Mouse (Mus musculus) c-Kit-positive CD71-positive TER-119-positive erythroid progenitor cells, embryonic 14.5 days (primary cell): ENCODE measurements around the gene Atp1b2.
A peak's percentile ranks its signal among the peaks of the same experiment; 100 is the strongest.
"Not testable (repeated sequence)": the region's sequence is repeated elsewhere in the genome, so short reads cannot be mapped to it uniquely, and the experiment has no call there.

ENCODE experiments used
- DNase-seq: peaks from one replicate; pipeline ENCODE4 v3.0.0-alpha.2; 2013; ENCODE audit warnings: low spot score

Atp1b2 gene

DNA sequence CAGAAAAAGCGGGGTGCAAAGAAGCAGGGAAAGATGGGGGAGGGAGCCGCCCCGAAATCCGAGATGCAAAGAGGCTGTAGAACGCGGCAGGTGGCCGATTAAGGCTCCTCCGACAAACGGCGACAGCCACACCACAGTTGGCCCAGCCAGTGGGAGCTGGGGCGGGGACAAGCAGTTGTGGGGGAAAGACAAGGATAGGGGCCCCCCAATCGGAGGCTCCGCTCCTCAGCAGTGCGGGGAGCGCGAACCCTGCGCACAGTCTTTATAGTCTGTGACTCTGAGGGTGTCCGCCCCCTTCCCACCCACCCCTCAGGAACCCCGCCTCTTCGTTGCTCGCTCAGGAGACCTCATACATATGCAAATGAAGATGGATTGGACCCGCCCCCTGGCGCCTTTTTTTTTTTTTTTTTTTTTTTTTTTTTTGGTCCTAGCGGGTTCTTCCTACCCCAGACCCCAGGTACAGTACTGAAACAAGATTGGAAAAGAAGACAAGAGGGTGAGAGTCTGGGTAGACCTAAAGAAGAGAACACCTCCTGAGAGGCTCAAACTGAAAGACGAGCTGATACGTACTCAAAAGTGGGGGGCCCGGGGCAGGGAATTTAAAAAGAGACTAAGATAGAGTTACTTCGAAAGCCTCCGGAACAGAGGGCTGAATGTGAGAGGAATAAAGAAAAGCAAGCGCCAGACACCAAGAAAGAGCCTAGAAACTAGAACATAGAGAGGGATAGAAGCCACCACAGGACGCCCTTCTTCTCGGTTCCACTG, at the start of gene Atp1b2:
Atp1b2 (minus strand) TSS at position 217 of the 765 bp plus-strand sequence.
- DNase-seq, result peak; percentile 94

DNA sequence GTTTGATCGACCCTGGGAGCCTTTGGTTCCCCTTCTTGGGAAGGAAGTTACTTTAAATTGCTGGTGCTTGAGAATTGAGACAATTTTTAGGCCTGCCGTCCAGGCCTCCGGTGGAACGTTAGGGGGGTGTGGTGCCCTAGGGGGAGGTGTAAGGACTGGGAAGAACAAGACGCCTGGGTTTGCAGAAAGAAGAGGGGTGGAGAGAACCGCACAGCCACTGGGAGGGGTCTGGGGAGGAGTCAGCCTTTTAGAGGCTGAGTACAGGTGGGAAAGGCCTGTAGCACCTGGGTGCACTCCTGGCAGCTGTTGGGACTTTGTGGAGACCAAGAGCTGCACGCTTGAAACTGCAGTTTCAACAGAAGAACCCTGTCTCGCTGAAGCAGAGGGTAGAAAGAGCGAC, 49.0 kb upstream of the Atp1b2 start:
- DNase-seq, result no peak

DNA sequence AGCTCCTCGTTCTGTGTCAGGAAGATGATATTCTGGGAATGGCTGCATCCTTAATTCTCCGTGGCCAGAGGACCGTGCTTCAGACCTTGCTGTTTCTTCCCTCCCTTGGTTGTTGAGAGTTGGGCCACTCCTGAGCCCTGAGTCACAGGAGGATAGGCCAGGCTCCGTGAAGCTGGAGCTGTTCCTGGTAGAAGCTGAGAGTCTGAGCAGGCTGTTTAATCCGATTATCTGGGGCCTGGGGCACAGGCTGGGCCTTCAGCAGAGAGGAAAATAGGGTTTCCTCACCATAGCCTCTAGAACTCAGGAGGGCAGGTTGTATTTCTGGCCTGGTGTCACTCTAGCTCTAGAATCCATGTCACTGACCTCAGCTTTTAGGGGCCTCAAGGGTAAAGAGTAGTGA, 47.7 kb upstream of the Atp1b2 start:
- DNase-seq, result no peak

- DNase-seq, result no peak
These were observed 40.1 kb upstream of the Atp1b2 start for GRCm38 (mm10) chr11:69645860-69646259.

DNA sequence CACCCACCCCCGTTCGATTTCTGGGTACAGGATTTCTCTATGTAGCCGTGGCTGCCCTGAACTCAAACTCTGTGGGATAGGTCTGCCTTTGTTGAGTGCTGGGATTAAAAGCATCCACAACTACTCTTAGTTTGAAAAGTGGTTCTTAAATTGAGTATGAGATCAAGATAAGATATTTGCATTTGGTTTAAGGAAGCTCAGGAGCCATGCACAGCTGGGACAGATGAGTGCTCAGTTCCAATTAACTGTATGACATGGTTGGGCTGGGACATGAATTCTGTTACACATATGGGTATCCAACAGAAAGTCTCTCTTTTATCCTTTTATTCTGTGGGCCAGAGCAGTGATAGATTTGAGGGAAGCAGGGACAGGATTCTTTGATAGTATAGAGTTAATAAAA, 29.7 kb upstream of the Atp1b2 start:
- no peak for DNase-seq

- peak; percentile 42 for DNase-seq
These were observed 27.6 kb upstream of the Atp1b2 start for GRCm38 (mm10) chr11:69633128-69633866.

GRCm38 (mm10) chr11:69632284-69633089, 26.7 kb upstream of the Atp1b2 start, which contains the start of gene Fxr2:
Gene Fxr2, plus strand, starts transcription at chr11:69632990.
- DNase-seq, result peak; percentile 100

DNA sequence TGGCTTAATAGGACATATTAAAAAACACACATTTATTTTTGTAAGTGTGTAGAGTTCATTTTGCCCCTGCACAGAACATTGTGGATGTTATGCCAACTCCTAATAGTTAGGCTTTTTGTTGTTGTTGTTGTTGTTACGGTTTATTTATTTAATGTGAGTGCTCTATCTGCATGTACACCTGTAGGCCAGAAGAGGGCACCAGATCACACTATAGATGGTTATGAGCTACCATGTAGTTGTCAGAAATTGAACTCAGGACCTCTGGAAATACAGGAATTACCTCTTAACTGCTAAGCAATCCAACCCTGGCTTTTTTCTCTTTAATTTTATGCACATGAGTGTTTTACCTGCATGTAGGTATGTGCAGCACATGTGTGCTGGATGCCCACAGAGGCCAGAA, 24.1 kb upstream of the Atp1b2 start:
- DNase-seq, result peak; percentile 59

DNA sequence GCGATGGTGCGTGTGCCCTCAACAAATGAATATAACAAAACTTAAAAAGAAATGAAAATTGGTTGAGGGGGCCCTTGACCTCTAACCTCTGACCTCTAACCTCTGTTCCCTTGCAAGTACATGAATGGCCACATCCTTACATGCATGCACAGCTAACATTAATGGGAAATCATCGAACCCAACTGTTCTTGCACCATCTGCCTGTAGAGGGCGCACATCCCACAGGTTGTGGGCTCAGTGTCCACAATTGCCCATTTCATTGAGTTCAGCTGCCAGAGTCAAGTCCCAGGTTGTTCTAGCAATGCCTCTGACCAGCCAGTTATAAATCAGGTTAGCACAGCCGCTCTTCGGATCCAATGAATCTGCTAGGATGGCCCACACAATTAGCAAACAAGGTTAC, 22.5 kb upstream of the Atp1b2 start:
- peak; percentile 86 for DNase-seq

DNA sequence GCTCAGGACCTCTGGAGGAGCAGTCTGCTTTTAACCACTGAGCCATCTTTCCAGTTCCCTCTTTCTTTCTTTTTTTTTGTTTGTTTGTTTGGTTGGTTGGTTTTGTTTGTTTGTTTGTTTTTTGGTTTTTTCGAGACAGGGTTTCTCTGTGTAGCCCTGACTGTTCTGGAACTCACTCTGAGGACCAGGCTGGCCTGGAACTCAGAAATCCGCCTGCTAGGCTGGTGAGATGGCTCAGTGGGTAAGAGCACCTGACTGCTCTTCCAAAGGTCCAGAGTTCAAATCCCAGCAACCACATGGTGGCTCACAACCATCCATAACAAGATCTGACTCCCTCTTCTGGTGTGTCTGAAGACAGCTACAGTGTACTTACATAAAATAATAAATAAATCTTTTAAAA, 18.6 kb upstream of the Atp1b2 start:
- DNase-seq, result not testable (repeated sequence)

DNA sequence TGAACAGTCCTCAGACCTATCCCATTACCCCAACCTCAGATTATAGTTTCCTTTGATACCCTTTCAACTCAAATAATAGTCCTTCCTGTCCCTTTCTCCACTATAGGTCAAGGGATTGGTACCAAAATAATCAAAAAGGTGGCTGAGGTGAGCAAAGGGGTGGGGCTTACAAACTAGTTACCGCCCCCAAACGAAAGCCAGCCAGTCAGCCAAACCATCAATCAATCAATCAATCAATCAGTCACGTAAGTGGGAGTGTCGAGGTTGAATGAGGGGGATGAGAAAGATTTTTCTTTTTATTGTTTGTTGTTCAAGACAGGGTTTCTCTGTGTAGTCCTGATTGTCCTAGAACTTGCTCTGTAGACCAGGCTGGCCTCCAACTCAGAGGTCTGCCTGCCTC, 17.3 kb upstream of the Atp1b2 start:
- no peak for DNase-seq

- no peak for DNase-seq
These were observed 16.7 kb upstream of the Atp1b2 start for GRCm38 (mm10) chr11:69622406-69622805.

- DNase-seq, result no peak
These were observed 16.0 kb upstream of the Atp1b2 start, which contains the start of gene Sat2 for GRCm38 (mm10) chr11:69621571-69622268. Gene Sat2, plus strand, starts transcription at chr11:69622024.

GRCm38 (mm10) chr11:69620394-69621081, 14.8 kb upstream of the Atp1b2 start:
- no peak for DNase-seq

DNA sequence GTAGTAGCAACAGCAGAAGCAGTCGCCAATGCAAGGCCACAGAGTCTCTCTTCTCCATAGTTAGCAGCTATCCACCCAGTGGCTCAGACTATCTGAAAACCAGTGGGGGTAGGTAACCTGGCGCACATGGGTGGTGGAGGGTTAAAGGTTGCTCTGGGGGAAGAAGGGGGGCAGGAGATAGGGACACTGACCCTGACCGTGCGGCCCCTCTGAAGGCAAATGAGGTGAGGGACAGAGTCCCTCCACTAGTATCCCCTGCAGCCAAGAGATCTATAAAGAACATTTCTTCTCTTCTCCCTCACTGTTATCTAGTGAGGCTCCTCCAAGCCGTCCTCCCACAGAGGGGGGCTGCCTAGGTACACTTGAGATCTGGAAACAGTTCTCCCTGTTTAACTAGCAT, 12.1 kb upstream of the Atp1b2 start, which contains the start of gene Shbg:
Shbg (minus strand) TSS at position 101 of the 400 bp plus-strand sequence.
- DNase-seq, result no peak

GRCm38 (mm10) chr11:69616781-69617180, 11.0 kb upstream of the Atp1b2 start:
- DNase-seq, result no peak

DNA sequence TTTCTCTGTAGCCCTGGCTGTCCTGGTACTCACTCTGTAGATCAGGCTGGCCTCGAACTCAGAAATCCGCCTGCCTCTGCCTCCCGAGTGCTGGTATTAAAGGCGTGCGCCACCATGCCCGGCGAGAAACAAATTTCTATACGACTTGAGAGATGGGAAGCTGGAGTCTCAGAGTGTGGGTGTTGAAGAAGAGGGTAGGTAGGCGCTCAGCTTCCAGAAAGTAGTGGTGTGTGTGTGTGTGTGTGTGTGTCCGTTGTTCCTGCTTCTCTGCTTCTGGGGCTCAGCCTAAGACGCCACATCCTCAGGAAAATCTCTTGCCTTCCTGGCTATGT, 8.5 kb upstream of the Atp1b2 start:
- not testable (repeated sequence) for DNase-seq

GRCm38 (mm10) chr11:69613553-69614256, 8.0 kb upstream of the Atp1b2 start:
- DNase-seq, result no peak

DNA sequence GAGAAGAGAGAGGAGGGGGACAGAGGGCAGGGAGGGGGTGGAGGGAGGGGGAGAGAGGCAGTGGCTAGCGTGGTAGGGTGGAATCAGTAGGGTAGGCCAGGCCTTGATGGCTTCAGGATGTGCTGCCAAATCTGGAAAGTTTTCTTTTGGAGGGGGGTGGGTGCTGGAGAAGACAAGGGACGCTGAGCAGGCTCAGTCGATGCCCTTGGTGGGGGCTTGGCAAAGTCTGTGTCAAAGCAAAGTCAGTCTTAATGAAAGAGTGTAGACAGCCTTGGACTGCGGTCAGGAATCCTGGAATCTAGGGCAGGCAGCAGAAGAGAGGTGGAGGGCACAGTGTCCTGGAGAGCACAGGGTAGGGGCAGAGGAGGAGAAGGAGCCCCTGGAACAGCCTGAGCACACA, 5.2 kb upstream of the Atp1b2 start:
- DNase-seq, result no peak

GRCm38 (mm10) chr11:69609416-69609815, 3.7 kb upstream of the Atp1b2 start:
- no peak for DNase-seq

DNA sequence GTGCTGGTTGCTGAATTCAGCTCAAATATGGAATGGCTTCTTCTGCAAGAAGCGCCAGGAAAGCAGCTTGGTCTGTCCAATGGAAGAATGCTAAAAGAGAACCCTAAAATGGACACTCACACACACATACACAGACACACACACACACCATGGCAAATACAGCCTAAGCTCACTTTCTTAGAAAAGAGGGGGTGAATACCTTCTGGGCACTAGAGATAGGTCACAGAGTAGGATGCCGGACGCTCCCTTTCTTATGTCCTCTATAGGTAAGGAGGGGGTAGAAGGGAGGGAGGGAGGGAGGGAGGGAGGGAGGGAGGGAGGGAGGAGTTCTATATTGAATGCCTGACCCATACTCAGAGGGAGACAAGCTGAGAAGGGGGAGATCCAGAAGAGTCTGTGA, 2.8 kb upstream of the Atp1b2 start:
- no peak for DNase-seq
